Mouse (Mus musculus) retina, embryonic 14.5 days (tissue): ENCODE measurements at regions not wholly inside any gene's neighbourhood (a gene's known extent, or its start where the extent isn't known, plus 50 kb on each side); places are given as distances from the start of the nearest gene placed in this dataset.

ENCODE experiments used
- DNase-seq: peaks from one replicate; pipeline ENCODE4 v3.0.0-alpha.2; 2015; ENCODE audit warnings: low spot score

DNA sequence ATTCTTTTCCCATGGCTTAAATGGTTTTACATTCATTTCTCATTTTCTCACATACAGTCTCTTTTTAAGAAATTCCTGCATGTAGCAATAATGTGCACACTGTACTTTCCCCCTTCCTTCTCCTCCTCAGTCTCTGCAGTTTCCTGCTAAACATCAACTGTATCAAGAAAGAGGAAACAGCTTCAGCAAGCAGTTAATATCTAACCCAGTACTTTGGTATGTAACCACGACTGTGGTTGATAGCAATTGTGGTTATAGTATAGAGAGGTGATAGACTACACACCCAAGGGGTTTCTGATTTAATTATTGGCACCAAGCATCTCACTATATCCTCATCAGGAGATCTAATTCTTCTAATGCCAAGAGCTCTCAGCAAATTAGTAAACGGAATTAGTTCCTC lies 52.8 kb upstream of the Eci2 start:
- no peak for DNase-seq

DNA sequence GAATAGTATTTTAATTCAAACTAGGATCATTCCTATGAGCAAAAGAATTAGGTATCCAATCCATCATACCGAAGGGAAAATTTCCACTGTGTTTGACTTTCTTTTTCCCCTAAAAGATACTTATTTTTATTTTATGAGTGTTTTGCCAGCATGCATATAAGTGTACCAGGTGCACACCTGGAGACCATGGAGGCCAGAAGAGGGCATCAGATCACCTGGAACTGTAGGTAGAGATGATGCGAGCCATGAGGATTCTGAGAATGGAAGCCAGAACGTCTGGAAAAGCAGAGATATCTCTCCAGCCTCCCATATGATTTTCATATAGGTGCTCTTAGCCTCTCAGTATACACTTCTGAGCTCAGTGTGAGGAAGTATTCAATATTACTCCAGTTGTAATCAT lies 58.5 kb upstream of the Eci2 start:
- DNase-seq: no peak

DNA sequence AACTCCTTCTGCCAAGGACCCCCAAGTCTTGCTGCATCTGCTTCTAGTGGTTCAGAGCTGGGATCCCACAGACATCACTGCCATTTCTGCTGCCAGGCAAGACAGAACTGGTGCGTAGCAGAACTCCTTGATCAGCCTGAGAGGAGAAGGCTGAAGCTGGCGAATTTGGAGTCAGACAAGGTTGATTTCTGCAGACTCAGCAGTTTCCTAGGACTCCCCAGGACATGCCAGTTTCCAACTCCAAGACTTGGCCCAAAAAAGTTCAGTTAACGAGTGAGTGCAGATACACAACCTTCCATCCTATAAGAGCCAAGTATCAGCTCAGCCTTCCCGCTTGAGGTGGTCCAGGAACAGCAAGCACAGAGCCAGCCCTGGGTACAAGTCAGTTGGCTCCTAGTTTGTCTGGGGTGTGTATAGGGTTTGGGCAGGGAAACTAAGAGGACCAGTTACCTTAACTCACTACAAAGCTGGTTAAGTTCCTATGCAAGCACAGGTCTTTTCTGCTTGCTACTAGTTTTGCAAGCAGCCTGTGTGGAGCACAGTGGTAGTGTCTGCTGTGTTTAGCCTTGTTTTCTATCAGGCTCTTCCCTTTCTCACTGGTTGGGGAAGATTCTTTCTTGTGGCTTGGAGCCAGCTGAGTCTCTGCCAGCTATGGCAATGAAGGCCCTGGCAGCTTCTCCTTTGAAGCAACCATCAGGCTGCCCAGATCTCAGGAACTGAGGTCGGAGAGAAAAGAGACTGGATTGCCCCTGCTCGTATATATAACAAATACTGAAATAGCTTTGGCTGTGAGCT lies 60.5 kb upstream of the Eci2 start:
- no peak for DNase-seq

DNA sequence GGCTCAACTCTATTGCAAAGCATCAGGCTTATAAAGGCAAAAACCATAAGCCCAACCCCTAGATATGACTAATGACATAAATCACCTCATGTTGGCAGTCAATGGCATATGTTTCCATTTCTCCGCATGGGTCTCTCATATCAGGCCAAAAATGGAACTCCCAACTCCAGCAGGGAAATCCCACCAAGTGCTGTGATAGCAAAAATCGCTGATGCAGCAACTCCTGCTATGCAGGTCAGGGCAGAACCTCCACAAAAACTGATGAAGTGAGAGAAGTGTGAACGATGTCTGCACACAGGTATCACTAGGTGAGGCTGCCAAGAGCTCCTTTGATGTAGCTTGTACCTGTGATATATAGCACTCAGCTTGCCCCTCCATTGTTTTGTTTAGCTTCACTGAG lies 64.3 kb upstream of the Eci2 start:
- no peak for DNase-seq

DNA sequence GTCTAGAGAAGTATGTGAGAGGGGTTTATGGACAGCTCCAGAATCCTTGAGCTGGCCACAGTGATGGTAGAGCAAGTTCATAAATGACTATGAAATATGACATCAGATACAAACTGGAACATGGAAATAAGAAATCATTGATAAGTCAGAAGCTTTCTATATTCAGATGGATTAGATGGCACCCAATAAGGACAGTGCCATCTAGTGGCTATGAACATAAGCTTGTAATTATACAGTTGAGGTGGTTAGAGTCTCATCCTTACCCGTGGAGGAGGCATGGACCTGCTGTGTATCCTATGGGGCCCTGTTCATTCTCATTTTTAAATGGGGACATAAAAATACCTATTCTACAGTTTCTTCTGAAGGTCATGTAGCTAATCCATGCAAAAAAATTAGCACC lies 92.9 kb upstream of the Eci2 start:
- DNase-seq: peak; percentile 55

DNA sequence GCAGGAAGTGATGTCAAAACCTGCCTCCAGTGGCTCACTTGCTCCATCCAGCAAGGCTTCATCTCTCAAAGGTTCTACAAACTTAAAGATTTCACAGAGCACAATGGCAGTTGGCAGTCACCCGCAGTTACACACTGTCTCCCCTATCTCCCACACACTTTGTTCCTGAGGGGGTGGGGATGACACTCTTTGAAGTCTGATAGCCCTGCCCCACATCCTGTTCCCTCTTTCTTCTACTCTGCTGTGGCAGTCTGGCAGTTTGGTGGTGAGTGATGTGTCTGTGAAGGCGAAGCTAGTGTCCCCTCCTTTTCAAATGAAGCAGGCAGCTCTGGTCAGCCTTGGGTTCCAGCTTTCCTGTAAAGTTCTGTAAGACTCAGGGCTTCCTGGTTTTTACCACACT lies 102.6 kb upstream of the Eci2 start:
- no peak for DNase-seq

DNA sequence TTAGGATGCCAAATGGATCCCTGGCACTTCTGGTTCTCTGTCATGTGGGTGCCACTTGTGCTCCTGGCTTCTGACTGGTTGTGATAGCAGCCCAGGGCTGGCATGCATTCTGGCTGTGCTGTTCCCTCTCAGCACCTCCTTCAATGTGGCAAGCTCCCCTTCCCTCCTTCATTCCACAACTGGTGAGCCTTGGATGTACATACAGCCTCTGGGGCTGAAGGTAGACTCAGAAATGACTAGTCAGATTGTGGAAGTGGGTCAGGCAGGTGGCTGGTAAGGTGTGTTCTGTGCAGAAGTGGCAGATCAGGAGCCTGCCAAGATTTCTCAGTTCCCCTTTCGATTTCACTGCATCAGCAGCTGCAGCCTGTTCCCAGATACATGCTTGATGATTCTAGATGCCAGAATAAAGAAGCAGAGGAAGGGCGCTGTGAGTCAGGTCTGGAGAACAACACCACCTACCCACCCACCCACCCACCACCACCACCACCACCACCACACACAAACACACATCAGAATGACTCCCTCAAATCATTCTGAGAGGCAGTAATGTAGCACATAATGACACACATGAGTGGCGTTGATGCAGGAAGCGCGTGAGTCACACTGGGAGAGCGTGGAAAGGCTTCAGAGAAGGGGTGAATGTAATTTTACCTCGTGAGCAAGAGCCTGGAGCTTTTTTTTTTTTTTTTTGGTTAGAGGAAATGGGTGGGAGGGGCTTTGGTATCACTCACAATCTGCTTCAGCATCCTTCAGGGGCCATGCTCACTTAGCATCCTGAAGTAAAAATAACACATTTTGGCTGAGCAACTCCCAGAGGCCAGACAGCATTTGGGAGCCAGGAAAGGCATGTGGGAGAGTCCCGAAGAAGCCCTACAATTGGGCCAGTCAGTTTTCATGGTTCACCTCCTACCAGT lies 104.6 kb upstream of the Eci2 start:
- no peak for DNase-seq

DNA sequence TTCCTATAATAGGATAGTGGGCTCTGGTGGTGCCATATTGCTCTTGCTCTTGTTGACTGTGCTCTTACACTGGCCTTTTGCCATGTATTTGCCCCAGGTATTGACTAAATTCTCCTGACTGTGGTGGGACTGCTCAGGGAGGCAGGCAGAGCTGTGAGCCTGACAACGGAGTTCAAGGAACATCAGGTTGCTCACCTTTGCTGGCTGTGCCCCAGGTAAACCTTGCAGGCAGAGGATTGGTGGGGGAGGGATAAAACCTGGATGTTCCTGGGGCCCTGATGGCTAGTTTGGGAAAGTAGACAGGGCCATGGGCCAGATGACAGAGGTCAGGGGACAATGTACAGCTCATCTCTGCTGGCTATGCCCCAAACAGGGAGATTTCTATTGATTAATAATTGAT lies 124.7 kb upstream of the Eci2 start:
- no peak for DNase-seq

DNA sequence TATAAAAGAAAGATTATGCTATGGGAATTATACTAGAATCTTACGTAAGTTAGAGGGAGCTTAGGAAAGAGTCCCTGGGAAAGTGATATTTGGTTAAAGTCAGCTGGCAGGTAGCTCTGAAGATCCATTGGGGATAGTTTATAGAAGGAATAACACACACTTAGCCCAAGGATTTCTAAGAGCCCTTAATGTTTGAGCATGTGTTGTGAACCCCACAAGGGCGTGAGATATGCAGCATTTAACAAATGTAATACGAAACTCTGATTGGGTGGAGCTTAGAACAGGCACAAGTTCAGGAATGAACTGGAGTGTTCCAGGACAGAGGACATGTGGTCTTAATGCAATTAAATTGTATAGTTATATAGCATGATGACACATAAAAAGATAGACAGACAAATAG lies 132.6 kb upstream of the Eci2 start:
- DNase-seq: no peak

DNA sequence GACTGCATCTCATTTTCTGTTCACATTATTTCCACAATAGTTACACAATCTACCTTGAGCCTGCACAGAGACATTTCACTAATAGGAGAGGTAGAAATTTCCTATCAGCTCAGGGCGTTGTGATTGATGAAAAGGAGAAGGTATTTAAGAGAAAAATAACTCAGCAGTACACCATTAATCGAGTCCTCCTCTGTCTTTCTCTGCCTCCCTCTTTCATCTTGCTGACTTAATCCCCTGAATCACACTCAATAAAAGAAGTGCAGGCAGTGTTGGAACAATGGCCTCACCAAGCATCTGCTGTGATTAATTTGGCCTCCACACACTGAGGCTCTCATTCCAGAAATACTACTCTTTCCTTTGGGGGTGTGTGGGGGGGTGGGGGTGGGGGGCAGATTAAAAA lies 133.9 kb upstream of the Eci2 start:
- no peak for DNase-seq

DNA sequence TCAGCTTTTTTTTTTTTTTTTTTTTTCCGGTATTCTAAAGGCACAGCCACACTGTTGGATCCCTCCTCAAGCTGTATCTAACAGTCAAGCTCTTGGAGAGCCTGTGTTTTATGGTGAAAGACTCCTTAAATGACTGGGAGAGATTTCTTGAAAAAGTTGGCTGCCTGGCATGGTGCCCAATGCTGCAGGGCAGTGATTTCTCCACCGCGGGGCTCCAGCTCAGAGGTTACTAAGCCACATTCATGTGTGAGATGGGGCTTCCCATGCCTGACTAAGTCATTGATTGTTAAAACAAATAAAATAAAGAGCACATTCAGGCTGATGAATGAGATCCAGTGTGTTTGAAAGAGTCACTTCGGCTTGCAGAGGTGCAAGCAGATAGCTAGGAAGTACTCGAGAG lies 139.2 kb upstream of the Eci2 start:
- no peak for DNase-seq

DNA sequence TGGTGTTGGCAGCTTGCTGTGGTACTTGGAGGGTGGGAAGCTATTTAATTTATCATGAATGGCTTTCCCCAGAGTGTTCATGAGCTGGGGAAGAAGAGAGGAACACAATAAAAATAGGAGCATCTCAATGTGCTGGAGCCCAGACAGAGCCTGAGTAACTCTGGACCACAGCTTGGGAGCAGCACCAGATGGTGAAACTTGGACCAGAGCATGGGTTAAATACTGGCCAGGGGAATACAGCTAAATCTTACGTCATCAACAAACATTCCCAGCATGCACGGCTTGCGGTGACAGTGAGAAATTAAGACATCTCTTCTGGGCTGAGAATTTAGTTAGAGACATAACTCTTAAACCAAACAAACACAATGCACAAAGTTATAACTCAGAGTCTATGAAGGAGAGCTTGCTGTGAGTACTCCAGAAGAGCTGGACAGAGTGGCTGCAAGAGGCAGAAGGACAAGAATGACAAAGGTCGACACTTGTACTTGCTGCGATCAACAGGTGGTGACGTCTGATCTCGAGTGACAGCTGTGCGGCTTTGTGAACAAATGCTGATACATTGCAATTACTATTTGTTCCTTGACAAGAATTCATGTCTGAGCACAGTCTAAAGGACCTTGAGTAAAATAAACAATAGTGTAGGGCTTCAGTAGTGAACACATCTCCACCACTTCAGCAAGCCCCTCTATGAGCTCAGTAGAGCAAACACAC lies 140.1 kb upstream of the Eci2 start:
- no peak for DNase-seq

DNA sequence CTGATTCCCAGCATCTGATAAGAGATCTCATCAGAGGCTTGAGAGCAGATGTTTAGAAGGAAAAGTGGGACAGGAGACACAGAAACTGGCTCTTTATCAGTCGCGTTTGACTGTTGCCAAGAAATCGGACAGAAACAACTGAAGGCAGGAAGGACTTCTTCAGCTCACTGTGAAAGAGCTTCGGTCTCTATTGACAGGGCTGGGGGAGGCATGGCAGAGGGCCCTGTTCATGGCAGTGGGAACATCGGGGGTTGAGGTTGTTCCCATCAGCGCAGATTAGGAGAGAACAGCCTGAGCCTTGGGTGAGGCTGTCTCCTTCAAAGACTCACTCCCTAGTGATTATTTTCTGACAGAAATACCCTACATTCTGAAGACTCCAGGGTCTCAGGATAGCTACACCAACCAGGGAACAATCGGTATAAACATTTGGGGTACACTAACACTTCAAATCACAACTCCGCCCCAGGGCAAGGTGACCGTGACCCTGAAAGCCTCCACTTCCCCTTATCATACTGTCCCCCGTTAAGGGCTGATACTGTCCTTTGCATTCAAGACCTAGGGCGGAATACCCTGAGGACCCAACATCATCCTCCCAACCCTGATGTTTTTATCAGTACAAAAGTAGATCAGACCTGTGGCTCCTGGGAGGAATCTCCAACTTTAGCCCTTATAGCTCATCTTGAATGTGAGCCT lies 144.8 kb upstream of the Eci2 start:
- DNase-seq: no peak

DNA sequence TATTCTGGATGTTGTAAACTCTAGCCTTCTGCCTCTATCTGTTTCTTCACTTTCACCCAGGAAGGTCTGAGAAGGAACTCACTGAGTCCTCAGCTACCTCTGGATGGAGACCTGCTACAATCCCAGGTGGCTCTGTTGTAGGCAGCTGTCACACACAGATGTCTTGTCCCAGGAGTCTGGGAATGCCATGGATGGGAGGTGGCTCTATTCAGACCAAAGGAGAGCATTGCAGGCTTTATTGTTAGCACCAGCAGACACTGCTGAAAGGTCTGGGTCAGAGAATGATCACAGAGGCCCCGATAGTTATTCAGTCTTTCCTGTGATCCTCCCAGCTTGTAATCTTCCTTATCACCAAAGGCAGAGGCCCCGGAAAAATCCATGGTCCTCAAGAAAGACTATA lies 146.6 kb upstream of the Eci2 start:
- no peak for DNase-seq

DNA sequence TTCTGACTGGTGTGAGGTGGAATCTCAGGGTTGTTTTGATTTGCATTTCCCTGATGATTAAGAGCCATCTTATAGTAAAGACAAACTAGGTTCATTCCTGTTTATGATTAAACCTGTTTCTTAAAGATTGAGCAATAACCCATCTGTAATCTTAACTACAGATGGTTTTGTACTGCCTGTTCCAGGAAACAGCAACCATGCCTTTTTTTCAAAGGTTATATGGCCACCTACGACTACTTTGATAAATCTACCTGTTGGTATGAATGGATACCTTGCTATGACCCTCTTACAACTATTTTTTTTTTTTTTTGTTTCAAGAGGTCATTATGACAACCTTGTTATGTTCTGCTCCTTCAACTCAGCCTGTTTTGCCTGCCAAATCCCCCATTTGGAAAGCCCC lies 148.7 kb upstream of the Eci2 start:
- no peak for DNase-seq

DNA sequence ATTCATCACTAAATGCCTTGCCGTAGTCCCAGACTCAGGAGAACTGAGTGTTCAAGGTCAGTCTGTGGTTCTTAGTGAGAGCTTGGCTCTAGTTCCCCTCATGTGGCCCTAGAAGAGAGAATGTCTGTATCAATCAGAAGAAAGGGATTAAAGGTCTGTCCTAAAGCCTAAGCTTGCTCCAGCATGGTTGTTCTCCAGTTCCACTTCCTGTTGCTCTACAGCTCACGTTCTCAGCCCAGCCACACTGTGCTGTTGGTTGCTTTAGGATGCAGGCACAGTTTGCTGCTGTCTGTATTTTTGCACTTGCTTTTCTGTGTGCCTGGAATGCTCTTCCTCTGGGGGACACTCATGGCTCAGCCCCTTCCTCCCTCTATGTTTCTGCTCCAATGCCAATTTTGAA lies 150.4 kb upstream of the Eci2 start:
- DNase-seq: no peak

DNA sequence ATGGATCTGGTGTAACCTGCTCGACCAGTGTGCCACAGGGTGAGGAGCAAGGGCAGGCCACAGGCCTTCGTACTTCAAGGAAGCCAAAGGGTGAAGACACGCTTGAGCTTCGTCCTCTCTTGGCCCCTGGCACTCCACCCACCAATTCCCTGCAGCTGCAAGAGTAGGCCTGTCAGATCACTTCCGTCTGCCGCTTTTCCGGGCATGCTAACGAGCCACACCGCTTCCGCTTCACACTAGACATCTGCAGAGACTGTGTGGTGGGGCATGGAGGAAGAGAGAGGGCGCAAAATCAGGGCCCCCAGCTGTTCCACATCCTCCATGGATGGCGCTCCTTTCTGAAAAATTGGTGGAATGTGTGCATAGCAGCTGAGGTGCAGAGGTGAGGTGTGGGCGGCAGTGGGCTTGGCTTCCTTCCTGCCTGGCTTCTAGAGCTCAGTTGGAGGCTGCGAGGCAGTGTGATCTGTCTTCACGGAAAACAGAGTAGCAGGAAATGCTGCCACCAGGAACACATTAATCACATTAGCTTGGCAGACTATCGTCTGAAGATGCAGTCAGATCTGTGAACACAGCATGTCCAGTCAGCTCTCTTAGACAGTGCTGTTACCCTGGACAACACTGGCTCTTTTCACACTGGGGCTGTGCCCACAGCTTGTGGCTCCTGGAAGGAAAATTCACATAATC lies 162.3 kb upstream of the Eci2 start:
- peak; percentile 33 for DNase-seq

DNA sequence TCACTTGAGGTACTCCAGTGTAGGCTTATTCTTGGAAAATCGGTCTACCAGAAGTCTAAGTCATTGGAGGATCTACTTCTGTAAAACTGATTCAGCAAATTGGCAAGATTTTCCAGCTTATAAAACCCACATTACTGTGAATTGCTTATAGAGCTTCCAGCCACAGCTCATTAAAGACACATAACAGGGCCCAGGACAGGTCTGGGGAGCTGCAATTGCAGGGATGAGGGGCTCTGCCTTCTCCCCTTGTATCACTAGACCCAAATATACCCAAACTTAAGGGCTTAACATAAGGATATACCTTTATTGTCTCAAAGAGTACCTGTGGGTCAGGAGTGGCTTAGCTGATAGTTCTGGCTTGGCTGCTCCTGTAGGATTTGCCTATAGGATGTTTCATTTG lies 175.2 kb upstream of the Eci2 start:
- DNase-seq: no peak

DNA sequence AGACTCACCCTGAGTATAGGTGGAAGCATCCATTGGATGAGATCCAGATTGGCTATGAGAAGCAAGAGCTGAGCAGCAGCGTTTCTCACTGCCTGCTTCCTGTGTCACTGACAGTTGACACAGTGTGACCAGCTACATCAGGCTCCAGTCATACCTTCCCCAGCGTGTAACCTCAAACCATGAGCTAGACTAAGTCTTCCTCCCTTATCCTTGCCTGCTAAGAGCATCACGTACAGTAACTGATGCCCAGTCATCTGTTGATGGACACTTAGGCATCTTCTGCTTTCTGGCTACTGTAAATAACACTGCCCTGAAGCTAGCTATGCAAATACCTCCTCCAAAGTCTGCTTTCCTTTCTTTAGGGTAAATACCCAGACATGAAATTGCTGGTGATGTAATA lies 181.4 kb upstream of the Eci2 start:
- DNase-seq: no peak

DNA sequence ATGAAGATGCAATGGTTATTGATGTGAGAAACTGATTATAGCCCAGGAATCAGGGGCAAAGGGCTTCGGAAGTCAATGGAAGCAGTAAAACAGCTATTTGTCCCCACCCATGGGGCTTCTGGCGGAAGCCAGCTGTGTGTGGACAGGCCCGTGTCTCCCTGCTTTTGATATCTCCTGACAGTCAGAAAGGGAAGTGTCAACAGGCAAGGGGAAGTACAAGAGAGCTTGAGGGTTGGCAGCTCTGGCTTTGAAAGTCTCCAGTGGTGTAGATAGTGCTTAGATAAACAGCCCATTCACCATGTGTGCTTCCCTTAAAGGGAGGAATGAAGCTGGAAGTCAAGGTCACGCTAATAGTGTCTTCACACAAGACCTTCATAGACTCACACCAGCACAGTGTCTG lies 182.7 kb upstream of the Eci2 start:
- no peak for DNase-seq

DNA sequence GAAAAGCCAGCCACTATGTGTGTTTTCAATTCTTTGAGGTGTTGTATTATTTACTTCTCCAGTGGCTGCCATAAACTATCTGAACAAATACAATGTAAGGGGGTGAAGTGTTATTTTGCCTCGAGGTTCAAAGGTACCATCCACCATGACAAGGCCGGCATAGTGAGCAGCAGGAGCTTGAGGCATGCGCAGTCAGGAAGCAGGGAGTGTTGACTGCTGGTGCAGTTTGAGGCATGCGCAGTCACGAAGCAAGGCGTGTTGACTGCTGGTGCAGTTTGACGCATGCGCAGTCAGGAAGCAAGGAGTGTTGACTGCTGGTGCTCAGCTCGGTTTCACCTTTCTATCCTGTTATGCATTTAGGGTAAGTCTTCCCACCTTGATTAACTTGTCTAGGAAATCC lies 184.9 kb upstream of the Eci2 start:
- no peak for DNase-seq

DNA sequence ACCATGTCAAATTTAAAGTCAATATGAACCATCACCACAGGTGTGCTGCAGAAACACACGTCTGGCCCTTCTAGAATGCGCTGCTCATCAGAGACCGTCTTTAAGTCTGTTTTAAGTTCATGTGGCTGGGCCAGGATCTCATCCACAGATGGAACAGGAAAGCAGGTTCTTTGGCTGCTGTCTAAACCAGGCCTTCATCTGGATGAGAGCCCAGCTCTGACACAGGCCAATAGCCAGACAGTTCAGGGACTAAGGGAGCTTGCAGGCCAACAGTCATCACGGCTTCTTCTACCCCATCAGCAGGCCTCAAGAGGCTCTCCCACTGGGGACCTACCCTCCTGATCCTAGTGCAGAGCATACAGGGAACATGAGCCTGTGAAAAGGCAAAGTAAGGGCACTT lies 185.4 kb upstream of the Eci2 start:
- no peak for DNase-seq
